Mouse (Mus musculus) urinary bladder, postnatal 36 days (tissue): ENCODE results near the gene Fyn.
A peak's percentile ranks its signal among the peaks of the same experiment; 100 is the strongest.

Experiments used
- DNase-seq, 2 experiments: peaks; one replicate each; pipeline ENCODE4 v3.0.0; 2022; ENCODE audit warnings: low spot score in 2 of 2, mixed read lengths in 1 of 2

Fyn gene

GRCm38 (mm10) chr10:39571011-39571410 lies 202.4 kb downstream of the Fyn start:
- no peak for DNase-seq

- no peak for DNase-seq
Observed at GRCm38 (mm10) chr10:39572050-39572671, 203.5 kb downstream of the Fyn start.

- peak in 1 of 2 experiments; percentile 62 for DNase-seq
Observed at GRCm38 (mm10) chr10:39572672-39573051, 204.0 kb downstream of the Fyn start.

GRCm38 (mm10) chr10:39576466-39576865 lies 207.8 kb downstream of the Fyn start:
- DNase-seq, result no peak

GRCm38 (mm10) chr10:39580477-39580876 lies 211.8 kb downstream of the Fyn start:
- no peak for DNase-seq

GRCm38 (mm10) chr10:39582385-39582784 lies 213.7 kb downstream of the Fyn start:
- DNase-seq, result no peak

- DNase-seq, result no peak
Observed at GRCm38 (mm10) chr10:39583718-39584117, 215.1 kb downstream of the Fyn start.

GRCm38 (mm10) chr10:39587290-39587925 lies 218.8 kb downstream of the Fyn start:
- DNase-seq, result no peak

- DNase-seq, result no peak
Observed at GRCm38 (mm10) chr10:39587973-39588746, 219.5 kb downstream of the Fyn start.

GRCm38 (mm10) chr10:39589765-39590546 lies 221.3 kb downstream of the Fyn start:
- no peak for DNase-seq

GRCm38 (mm10) chr10:39590629-39591028 lies 222.0 kb downstream of the Fyn start:
- DNase-seq, result no peak

- no peak for DNase-seq
Observed at GRCm38 (mm10) chr10:39592501-39592900, 223.8 kb downstream of the Fyn start.

GRCm38 (mm10) chr10:39594716-39595115 lies 226.1 kb downstream of the Fyn start:
- DNase-seq, result no peak

GRCm38 (mm10) chr10:39595862-39596261 lies 227.2 kb downstream of the Fyn start:
- no peak for DNase-seq

- no peak for DNase-seq
Observed at GRCm38 (mm10) chr10:39597116-39597791, 228.6 kb downstream of the Fyn start.

GRCm38 (mm10) chr10:39597792-39598183 lies 229.1 kb downstream of the Fyn start:
- no peak for DNase-seq

- no peak for DNase-seq
Observed at GRCm38 (mm10) chr10:39599601-39600000, 230.9 kb downstream of the Fyn start.

- no peak for DNase-seq
Observed at GRCm38 (mm10) chr10:39600115-39600514, 231.5 kb downstream of the Fyn start.

- no peak for DNase-seq
Observed at GRCm38 (mm10) chr10:39601068-39601467, 232.4 kb downstream of the Fyn start.

- DNase-seq, result no peak
Observed at GRCm38 (mm10) chr10:39606434-39606833, 237.8 kb downstream of the Fyn start.

- no peak for DNase-seq
Observed at GRCm38 (mm10) chr10:39611234-39611633, 242.6 kb downstream of the Fyn start.

GRCm38 (mm10) chr10:39612131-39612530 lies 243.5 kb downstream of the Fyn start:
- no peak for DNase-seq
